Mouse (Mus musculus) embryonic facial prominence, embryonic 12.5 days (tissue): ENCODE data around the gene Lrrc28. TPM values are rescaled to one million over a fixed set of nuclear protein-coding genes. Genes with fewer than 3 reads are reported as not detected.

Experiments
- ATAC-seq: fragments of 200-750 bp; cut with Nextera tagmentation; 2 replicates; pipeline ENCODE4 v1.8.0; 2017; ENCODE audit not compliant: insufficient number of reproducible peaks, insufficient read depth, low FRiP score, low TSS enrichment
- H3K27ac ChIP-seq: fragments of 300-500 bp; sonication (generic); 2 replicates; pipeline ENCODE4 v1.5.1; 2016; ENCODE audit warnings: mild to moderate bottlenecking
- H3K27me3 ChIP-seq: fragments of 300-500 bp; sonication (generic); 2 replicates; pipeline ENCODE4 v1.6.1; 2016; ENCODE audit warnings: mild to moderate bottlenecking, moderate library complexity
- H3K36me3 ChIP-seq: fragments of 300-500 bp; sonication (generic); 2 replicates; pipeline ENCODE4 v1.6.1; 2016; ENCODE audit warnings: mild to moderate bottlenecking
- H3K4me1 ChIP-seq: fragments of 300-500 bp; sonication (generic); 2 replicates; pipeline ENCODE4 v1.6.1; 2016
- H3K4me2 ChIP-seq: fragments of 300-500 bp; sonication (generic); replicated peaks from 2 replicates; pipeline ENCODE4 v1.6.1; 2016; ENCODE audit warnings: mild to moderate bottlenecking, moderate library complexity
- H3K4me3 ChIP-seq: fragments of 300-500 bp; sonication (generic); 2 replicates; pipeline ENCODE4 v1.5.1; 2016; ENCODE audit warnings: mild to moderate bottlenecking
- H3K9ac ChIP-seq: fragments of 300-500 bp; sonication (generic); 2 replicates; pipeline ENCODE4 v1.6.1; 2016; ENCODE audit warnings: mild to moderate bottlenecking, moderate library complexity
- H3K9me3 ChIP-seq: fragments of 300-500 bp; sonication (generic); 2 replicates; pipeline ENCODE4 v1.6.1; 2016; ENCODE audit warnings: mild to moderate bottlenecking, moderate library complexity
- WGBS: fragments of 180-500 bp; shearing (Covaris S2); methylation state at CpG from one replicate; pipeline ENCODE4 v1.1.7; 2016; 5-methylcytosine and 5-hydroxymethylcytosine counted together
- polyA plus RNA-seq: library from polyadenylated mRNA; unstranded; fragments of >200 nt; fragmentation: Nextera tagmentation; extraction: Ambion mirVana; gene quantifications from 2 replicates; pipeline ENCODE4 v1.2.1, GENCODE M21; 2016

Gene Lrrc28
- polyA plus RNA-seq, 1 experiment from 2014 or later = 26.3 TPM

DNA sequence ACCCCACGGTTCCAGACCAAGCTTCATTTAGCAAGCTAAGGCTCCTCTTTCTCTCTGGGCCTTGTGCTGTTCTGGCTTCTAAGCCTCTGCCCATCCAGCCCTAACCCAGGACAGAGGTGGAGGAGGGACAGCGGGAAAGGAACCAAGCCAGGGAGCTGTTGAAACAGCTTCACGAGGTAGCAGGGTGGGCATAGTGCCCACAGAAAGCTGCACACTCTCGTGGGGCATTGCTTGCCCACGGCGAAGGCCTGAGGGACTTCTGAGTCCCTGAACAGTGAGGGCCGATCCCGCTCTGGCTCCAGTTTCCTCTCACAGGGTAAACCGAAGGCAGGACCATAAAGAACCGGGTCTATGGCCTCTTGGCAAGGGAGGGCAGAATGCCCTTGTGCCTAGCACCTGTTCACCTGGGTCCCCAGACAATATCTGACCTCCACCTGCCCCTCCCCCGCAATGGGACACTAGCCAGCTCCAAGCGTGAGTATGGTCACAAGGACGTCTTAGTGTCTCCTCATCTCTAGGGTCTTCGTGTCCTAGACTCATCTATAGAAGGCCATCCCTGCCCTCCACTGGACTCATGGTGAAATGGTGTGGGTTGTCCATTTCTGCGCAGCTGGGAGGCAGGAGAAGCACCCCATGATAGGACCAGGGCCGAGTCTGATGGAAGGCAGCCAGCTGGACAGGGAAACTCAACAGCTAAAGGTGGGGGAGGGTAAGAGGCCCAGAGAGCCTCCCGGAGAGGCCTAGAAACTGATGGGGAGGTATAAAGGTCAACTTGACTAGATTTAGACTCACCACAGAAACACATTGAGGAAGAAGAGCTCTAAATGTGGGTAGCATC, 165.3 kb downstream of the Lrrc28 start:
- no peak for ATAC-seq
- no peak overlapping the region for H3K4me2 ChIP-seq
- 0 out of 2 replicates have a peak, but pooled peaks cover 7% of the 10 kb centered on the region for H3K27me3 ChIP-seq
- H3K9ac ChIP-seq = no peak overlapping the region
- H3K36me3 ChIP-seq = no peaks in the 10 kb centered on the region
- no peaks in the 10 kb centered on the region for H3K9me3 ChIP-seq
- no peak overlapping the region for H3K4me3 ChIP-seq
- 83% methylated on average over 17 of the region's 17 CpGs for WGBS
- no peak overlapping the region for H3K27ac ChIP-seq
- peaks cover 14% of the 10 kb centered on the region; the same call in 1 of the 2 replicates for H3K4me1 ChIP-seq

DNA sequence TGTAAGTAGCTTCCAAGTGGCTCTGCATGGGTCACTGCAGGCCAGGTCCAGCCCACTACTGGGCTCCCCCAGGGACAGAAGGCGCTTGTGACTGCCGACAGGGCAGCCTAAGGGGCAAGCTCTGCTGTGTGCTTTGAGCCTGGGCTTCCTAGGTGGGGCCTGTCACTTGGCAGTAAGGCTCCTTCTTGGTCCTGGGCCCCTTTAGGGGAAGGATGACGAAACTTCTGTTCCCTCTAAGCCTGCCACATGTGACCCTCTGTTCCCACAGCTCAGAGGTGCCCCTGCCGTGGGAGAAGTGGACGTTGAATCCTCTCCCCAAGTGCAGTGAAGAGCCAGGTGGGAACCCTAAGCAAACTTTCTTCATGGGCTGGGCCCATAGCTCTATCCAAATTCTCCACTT, 165.9 kb downstream of the Lrrc28 start:
- no peaks in the 10 kb centered on the region for H3K36me3 ChIP-seq
- H3K27me3 ChIP-seq = 0 out of 2 replicates have a peak, but pooled peaks cover 7% of the 10 kb centered on the region
- H3K9ac ChIP-seq = no peak overlapping the region
- no peak overlapping the region for H3K27ac ChIP-seq
- no peak for ATAC-seq
- H3K4me1 ChIP-seq = peaks cover 14% of the 10 kb centered on the region; the same call in 1 of the 2 replicates
- no peak overlapping the region for H3K4me2 ChIP-seq
- H3K9me3 ChIP-seq = no peaks in the 10 kb centered on the region
- 56% methylated on average over 5 of the region's 5 CpGs for WGBS
- H3K4me3 ChIP-seq = no peak overlapping the region

DNA sequence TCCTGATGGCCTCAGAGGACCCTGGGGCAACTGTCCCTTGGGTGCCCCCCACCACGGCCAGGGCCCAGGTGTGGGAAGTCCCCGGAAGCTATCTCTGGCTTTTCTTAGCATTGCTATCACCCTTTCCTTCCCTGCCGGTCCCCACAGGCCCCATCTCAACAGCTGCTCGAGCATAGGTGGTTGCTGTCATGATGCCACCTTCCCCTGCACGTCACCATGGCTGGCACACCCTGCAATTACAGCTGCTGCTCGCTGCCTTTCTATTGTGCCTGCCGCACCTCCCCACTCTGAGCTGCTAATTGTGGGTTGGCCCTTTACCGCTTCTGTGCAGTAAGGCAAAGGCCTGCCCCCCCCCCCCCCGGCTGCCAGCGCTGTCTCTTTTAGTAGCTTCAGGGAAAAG, 167.1 kb downstream of the Lrrc28 start:
- H3K4me3 ChIP-seq = no peak overlapping the region
- 0 out of 2 replicates have a peak, but pooled peaks cover 7% of the 10 kb centered on the region for H3K27me3 ChIP-seq
- H3K27ac ChIP-seq = no peak overlapping the region
- no peaks in the 10 kb centered on the region for H3K9me3 ChIP-seq
- 41% methylated on average over 8 of the region's 10 CpGs for WGBS
- no peak overlapping the region for H3K9ac ChIP-seq
- no peak overlapping the region for H3K4me2 ChIP-seq
- peaks cover 14% of the 10 kb centered on the region; the same call in 1 of the 2 replicates for H3K4me1 ChIP-seq
- H3K36me3 ChIP-seq = no peaks in the 10 kb centered on the region
- ATAC-seq = no peak

DNA sequence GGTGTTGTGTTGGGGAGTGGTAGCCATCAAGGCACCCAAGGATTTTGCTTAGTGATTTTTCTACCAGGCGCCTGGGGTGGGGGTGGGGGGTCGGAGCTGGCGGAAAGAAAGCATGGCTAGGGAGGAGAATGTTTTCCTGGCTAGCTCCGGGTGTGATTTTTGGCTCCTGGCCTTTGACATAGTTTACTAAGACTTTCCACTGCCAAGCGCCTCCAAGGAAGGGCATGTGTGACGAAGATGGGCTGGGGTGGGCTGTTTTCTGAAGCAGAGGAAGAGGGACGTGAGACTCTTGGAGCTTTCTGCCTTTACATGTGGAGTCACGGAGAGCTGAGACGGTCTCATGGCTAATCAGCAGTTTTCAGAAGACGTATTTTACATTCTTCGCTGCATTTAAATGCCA, 173.8 kb downstream of the Lrrc28 start:
- H3K27ac ChIP-seq = no peak overlapping the region
- H3K4me2 ChIP-seq = no peak overlapping the region
- no peaks in the 10 kb centered on the region for H3K9me3 ChIP-seq
- 66% methylated on average over 11 of the region's 11 CpGs for WGBS
- no peaks in the 10 kb centered on the region for H3K36me3 ChIP-seq
- H3K27me3 ChIP-seq = no peaks in the 10 kb centered on the region
- H3K4me1 ChIP-seq = no peaks in the 10 kb centered on the region
- no peak for ATAC-seq
- H3K9ac ChIP-seq = no peak overlapping the region
- no peak overlapping the region for H3K4me3 ChIP-seq

DNA sequence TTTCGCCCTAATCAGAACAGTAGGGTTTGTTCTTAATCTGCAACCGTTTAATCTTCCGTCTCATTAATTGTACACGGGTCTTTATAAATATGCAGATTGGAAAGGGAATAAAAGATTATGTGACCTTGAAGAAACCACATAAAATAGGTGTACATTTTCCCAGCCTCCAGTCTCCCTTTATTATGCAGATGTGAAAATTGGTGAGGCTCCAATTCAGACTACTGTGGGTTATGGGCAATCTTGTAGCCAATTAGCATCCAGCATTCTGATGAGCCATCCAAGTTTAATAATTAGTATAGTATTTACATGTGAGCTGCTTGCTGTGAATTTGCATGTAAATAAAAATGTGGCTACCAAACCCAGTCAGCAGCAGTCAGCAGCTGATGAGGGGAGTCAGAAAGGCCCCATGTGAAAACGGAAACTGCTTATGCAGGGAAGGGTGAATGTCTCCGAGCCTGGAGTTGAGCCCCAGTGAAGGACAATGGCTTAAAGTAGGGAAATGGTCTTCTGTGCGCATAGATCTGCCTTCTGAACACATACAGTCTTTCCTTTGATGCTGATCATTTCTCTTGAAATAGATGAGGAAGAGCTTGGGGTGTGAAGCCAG, 176.2 kb downstream of the Lrrc28 start:
- H3K36me3 ChIP-seq = no peaks in the 10 kb centered on the region
- no peaks in the 10 kb centered on the region for H3K4me1 ChIP-seq
- ATAC-seq = no peak
- H3K9me3 ChIP-seq = no peaks in the 10 kb centered on the region
- no peak overlapping the region for H3K4me2 ChIP-seq
- 77% methylated on average over 7 of the region's 7 CpGs for WGBS
- no peaks in the 10 kb centered on the region for H3K27me3 ChIP-seq
- H3K9ac ChIP-seq = no peak overlapping the region
- no peak overlapping the region for H3K27ac ChIP-seq
- no peak overlapping the region for H3K4me3 ChIP-seq

DNA sequence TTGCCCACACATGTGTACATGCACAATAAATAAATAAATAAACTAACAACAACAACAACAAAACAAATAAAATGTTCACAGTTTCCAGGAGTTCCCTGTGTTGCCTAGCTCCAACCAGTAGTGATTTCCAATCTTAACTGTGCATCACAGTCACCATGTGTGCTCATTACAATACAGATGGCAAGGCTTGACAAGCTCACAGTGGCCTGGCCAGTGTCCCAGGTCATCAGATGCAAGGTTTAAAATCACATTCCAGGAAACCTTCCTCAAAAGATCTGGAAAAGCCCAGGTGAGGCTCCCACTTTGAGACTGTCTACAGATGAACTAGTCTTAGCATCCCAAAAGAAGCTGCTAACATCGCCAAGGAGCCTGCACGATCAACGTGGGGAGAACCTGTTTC, 176.9 kb downstream of the Lrrc28 start:
- no peak for ATAC-seq
- 86% methylated on average over 3 of the region's 3 CpGs for WGBS
- Histone ChIP-seq H3K4me1 (no peaks in the 10 kb centered on the region), H3K27me3 (no peaks in the 10 kb centered on the region), H3K4me3 (no peak overlapping the region), H3K9me3 (no peaks in the 10 kb centered on the region), H3K9ac (no peak overlapping the region), H3K4me2 (no peak overlapping the region), H3K27ac (no peak overlapping the region), H3K36me3 (no peaks in the 10 kb centered on the region)

DNA sequence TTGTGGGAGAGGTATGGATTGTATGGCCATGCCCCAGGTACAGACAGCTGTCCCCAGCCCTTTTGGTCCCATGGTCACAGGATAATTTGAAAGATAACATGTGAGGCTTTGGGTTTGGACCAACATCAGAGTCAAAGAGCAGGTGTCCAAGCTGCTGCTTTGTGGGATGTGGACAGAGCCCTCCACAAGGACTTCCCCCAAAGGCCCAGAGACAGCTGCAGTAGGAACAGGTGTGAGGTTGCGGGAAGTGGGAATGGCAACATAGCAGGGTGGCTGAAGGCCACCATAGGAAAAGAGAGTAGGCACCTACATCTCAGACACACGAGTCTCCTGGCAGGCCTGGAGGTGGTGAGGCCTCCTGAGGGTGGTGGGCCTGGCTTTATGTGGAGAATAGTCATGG, 178.7 kb downstream of the Lrrc28 start:
- Histone ChIP-seq H3K4me2 (no peak overlapping the region), H3K4me3 (no peak overlapping the region), H3K9me3 (no peaks in the 10 kb centered on the region), H3K9ac (no peak overlapping the region), H3K27ac (no peak overlapping the region), H3K36me3 (no peaks in the 10 kb centered on the region), H3K4me1 (no peaks in the 10 kb centered on the region), H3K27me3 (peaks cover 5% of the 10 kb centered on the region)
- ATAC-seq = no peak; the same call in 1 of the 2 replicates
- WGBS = 87% methylated on average over 2 of the region's 2 CpGs

DNA sequence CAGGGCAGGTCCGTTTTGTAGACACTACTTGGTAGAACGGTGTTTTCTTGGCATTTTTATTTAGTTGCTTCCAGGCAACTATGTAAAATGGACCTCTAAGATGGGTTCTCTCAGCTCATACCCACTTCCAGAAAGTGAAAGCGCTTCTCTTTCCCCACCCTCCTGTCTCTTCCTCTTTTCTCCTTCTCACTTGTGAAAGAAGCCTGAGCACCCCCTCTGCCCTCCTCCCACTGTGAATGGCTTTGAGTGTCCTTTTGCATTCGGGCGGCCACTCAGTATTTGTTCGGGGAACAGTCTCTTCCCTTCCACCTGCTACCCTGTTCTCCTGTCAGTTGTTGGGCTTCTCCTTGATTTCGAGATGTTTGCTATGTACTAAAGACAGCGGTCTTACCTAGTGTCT, 180.4 kb downstream of the Lrrc28 start:
- no peak overlapping the region for H3K9ac ChIP-seq
- WGBS = 89% methylated on average over 8 of the region's 8 CpGs
- H3K4me2 ChIP-seq = no peak overlapping the region
- H3K4me3 ChIP-seq = no peak overlapping the region
- H3K27me3 ChIP-seq = peaks cover 5% of the 10 kb centered on the region
- H3K4me1 ChIP-seq = no peaks in the 10 kb centered on the region
- H3K27ac ChIP-seq = no peak overlapping the region
- no peaks in the 10 kb centered on the region for H3K9me3 ChIP-seq
- no peak for ATAC-seq
- H3K36me3 ChIP-seq = no peaks in the 10 kb centered on the region

DNA sequence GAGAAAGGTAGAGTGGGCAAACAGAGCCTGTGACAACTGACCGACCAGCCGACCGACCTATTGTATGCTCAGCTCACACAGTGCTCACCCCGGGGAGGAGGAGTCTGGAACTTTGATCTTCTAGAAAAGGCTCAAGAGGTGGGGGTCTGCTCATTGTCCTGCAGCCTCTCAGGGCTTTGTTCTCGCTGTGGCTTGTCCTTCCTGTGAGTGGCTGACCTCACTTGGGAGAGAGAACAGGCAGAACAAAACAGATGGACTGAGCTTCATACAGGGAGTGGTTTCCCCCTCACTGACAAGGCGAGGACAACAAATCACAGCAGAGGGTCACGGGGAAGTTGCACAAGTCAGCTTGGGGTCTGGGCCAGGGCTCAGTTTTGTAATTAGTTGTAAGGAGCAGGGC, 181.5 kb downstream of the Lrrc28 start:
- ATAC-seq = no peak
- no peak overlapping the region for H3K27ac ChIP-seq
- 26% methylated on average over 7 of the region's 7 CpGs for WGBS

More for the DNA sequence above, 181.5 kb downstream of the Lrrc28 start:
- Histone ChIP-seq H3K4me3 (no peak overlapping the region), H3K4me2 (no peak overlapping the region), H3K9me3 (no peaks in the 10 kb centered on the region), H3K9ac (no peak overlapping the region), H3K27me3 (peaks cover 5% of the 10 kb centered on the region), H3K36me3 (no peaks in the 10 kb centered on the region), H3K4me1 (no peaks in the 10 kb centered on the region)

Other genes with a start within 250 kb of the Lrrc28 start
- 50.9 and 54.4 TPM in 2 replicates for gene Ttc23, start 2.1 kb upstream of the Lrrc28 start, polyA plus RNA-seq
- gene Synm, start 114.5 kb upstream of the Lrrc28 start, polyA plus RNA-seq = 3.7 and 4.5 TPM in 2 replicates